Mouse (Mus musculus) cerebellum, postnatal 36 days (tissue): ENCODE data around the gene Mdga1.

Experiments
- DNase-seq, 2 experiments: peaks; one replicate each; pipeline ENCODE4 v3.0.0; 2021 to 2022; ENCODE audit warnings: mixed read lengths in 2 of 2

Gene Mdga1

DNA sequence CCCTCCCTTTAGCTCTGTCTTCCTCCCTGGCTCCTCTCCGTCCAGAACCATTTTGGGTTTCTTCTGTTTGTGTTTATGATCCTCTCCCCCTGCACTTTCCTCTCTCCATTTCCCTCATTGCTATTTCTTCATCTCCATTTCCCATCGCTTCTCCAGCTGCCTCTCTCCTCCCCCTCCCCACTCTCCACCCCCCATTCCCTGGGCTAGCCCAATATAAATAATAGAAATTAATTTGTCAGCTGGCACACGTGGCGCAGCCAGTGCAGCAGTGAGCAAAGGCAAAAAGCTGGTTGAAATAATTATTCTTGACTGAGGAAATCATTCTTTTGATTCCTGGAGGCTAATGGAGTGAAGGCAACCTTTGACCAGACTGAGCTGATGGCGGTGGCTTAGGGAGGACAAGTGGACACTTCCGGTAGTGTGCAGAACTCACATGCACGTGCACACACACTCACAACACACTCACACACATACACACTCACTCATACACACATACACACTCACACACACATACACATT lies at the start of gene Mdga1:
Gene Mdga1, minus strand, starts transcription at position 51 of the 519 bp plus-strand sequence.
- DNase-seq = no peak

DNA sequence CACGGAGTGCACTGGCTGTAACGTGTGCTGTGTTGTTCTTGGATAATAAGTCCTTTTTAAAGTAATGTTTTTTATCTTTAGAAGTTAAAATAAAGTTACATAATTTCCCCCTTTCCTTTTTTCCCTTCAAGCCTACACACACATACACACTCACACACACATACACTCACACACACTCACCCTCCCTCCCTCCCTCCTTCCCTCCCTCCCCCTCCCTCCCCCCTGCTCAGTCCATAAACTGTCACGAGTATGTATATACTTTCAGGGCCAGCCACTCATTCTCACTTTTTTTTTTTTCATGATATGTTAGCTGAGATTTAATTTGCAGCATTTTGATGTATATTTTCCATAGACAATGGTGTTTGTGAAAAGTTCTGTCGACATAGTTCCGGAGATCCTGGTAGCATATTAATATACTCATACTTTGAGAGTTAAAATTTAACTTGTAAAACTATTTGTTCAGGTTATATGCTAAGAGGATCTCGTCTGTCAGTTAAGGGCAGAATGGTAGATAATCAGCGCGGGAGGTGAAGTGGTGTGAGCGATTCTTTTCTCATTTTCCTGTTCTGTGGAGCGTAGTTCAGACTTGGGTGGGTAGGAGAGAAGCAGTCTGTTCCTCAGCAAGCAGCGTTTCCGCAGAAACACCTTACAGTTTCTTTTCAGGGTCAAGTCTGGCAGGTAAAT lies 49.2 kb upstream of the Mdga1 start:
- no peak for DNase-seq

DNA sequence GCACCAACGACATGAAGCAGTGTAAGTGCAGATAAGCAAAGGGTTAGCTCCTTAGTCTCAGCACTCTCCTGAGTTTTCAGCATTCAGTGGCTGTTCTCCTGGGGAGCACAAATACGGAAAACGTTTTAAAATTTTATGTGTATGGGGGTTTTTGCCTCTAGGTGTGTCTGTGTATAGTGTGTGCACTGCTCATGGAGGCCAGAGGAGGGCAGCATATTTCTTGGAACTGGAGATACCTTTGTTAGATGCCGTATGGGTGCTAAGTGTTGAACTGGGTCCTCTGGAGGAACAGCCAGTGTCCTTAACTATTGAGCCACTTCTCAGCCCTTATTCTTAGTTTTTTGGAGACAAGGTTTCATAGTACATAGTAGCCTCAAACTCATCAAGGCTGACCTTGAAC lies 44.8 kb upstream of the Mdga1 start:
- no peak for DNase-seq

DNA sequence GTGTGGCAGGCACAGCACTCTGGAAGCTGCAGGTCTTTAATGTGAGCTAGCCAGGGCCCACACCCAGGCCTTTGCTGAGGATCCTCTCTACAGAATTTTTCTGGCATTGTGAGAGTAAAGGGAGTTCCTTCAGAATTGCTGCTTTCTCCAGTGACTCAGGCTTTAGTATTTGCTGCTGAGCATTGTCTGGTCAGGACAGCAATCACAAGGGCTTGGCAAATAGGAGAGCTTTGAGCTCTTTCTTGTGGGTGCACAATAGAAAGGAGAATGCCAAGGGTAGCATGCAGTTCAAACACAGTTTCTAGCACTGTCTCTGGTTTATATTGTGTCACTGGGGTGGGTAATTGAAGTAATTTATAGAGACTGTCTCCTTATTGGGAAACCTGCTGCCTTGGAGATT lies 38.5 kb upstream of the Mdga1 start:
- no peak for DNase-seq

DNA sequence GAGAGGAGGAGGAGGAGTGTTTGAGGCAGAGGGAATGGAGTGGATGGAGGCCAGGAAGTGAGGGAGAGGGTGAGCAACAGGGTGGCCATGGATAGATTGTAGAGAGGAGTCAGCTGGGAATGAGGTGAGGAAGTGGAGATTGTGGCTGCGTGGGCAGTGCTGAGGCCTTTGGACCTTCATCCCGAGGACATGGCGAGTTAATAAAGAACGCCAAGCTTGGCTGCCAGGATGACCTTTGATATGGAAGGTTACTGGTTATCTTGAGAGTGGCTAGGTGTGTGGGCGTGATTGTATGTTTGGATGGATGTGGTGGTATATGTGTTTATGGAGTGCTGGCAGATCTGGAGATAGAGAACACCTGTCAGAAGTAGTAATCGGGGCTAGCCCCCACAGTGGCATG lies 38.0 kb upstream of the Mdga1 start:
- no peak for DNase-seq

DNA sequence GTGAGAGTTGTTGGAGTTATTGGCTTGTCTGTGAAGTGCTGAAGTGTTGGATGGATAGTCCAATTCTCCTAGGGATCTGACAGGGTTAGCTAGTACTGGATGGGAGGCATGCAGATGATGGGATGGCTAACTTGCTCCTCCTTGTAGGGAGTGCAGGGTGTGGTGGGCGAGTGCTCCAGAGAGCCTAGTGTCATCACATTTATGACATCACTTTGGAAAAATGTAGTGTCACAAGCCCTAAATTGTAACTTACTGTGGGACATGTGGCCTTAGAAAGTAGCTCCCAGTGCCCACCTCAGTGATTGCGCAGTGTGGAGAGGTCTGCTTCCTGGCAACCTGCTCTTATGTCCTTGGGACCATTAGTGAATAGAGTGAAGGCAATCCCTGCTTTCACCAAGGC lies 37.0 kb upstream of the Mdga1 start:
- no peak for DNase-seq

DNA sequence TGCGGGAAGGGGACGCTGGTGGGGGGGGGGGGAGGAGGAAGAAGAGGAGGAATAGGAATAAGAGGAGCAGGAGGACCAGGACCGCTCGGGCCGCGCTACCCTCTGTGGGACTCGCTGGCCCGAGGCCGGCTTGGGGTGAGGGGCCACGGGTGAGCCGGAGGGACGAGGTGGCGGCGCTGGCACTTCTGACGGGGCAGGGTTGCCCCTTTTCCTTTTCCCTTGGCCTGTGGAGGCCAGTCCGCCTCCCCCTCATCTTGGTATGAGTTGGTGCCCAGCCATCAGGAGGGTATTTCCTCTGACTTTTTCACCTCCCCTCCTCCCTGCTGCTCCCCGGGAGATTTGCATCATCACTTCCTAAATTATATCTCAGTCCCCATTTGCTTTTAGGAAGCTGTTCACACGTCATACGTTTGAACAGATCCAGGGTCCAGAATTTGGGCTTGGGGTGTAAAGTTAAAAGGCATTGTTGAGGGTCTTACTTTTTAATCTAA lies 35.6 kb upstream of the Mdga1 start:
- DNase-seq = peak; percentile 28 to 34

DNA sequence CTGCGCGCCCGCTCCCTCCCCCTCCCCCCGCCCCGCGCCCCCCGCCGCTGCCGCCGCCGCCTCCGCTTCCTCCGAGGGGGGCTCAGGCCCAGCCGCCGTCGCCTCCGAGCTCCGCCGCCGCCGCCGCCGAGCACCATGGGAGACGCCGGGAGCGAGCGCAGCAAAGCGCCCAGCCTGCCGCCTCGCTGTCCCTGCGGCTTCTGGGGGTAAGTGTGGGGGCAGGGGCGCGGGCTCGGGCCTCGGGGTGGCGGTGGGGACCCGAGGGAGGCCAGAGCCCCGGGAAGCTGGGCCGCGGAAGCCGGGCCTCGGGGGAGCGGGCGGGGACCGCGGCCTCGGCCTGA lies 35.2 kb upstream of the Mdga1 start:
- DNase-seq = no peak

DNA sequence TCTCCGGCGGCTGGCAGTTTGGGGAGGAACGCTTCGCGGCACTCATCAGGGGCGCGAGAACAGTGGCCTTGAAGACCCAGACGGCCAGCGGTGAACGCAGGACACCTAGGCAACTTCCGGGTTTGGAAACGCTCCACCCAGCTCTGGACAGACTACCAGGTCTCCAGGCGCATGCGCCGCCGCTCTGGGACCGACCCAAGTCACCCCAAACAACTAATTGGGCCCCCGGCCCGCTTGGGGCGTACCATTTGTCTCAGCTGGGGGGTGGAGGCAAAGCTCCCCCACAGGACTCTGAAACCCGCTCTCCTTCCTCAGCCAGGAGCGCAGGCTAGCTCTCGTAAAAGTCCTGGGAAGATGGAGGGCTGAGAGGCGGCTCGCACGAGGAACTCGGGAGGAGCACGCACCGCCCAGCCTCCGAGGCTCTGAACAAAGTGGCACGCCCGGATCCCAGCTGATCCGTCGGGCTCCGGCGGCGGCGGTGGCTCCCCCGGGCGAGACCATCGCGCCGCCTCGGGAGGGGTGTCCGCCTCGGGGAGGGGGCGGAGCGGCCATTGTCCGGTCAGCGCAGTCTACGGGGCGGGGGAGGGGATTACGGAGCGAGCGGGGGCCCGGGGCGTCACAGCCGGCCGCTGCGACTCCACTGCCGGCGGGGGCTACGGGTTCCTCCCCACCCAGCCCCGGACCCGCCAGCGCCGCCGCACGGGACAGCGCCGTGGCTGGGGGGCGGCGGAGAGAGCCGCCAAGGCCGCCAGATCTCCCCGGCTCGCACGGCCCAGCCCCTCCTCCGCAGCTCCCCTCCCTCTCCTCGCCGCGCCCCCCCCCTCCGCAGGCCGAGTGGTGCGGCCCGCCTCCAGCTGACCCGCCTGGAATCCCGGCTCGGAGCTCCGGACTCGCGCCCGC lies 34.6 kb upstream of the Mdga1 start, which contains the start of gene Zfand3:
Gene Zfand3, plus strand, starts transcription at position 531 of the 900 bp plus-strand sequence.
- DNase-seq = peak; percentile 95 to 96

DNA sequence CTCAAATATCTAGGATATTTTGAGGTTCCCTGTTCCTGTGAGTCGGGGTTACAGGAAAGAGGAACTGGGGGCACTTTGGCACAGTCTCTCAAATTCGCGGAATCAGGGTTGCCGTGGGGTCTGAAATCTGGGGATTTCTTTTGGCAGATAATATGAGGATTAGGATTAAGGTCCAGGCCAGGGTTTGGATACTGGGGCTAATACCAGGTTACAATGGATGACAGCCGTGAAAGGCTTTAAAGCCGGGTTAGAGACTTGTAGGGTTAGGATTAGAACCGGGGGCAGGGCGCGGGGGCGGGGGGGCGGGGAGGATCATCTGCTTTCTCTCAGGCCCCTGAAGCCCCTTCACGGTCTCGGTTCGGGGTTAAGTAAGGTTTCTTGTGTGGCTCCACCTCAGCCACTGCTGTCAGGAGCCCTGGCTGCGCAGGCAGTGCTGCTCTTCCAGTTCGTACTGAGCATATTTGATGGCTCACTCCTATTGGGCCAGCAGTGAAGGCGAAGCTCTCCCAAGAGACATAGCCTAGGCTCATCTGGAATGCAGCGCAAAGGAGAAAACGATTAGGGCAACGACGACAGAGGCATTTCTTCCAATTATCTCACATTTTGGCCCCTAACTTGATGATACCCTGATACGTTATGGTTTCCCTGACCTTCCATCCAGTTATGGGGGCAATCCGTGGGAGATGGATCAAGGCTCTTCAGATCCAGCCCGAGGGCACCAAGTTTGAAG lies 28.8 kb upstream of the Mdga1 start:
- no peak for DNase-seq

DNA sequence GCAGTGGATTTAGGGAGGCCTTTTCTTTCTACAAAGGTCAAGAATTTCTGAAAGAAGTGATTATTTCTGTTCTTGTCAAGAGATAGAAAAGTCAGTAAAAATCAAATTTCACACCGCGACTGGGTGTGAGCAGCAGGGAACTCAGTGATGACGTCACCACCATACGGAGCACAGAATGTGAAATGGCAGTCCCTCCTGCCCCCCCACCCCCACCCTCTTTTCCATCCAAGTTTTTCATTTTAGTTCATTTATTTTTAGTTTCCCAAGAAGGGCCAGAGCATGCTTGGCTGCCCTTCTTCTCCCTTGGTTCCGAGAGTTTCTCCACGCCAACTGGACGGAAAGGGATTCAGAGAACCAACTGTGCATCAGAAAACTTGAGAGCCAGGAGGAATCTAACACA lies 27.8 kb upstream of the Mdga1 start:
- DNase-seq = peak in 1 of 2 experiments; percentile 37

DNA sequence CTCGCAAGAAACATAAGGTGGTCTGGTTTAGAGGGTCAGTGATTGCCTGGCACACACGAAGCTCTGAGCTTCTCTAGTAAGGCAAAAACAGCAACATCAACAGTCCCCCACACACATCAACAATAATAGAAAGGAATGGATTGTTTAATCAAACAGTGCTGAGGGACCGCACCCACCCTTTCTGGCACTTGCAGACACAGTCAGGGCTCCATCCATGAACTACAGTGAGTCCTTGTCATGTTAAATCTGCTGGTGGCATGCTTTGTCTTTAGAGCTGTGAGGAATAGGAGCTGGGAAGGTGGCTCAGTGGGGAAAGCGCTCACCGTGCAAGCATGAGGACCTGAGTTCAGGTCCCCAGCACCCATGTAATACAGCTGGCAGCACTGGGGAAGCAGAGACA lies 26.1 kb upstream of the Mdga1 start:
- DNase-seq = no peak

DNA sequence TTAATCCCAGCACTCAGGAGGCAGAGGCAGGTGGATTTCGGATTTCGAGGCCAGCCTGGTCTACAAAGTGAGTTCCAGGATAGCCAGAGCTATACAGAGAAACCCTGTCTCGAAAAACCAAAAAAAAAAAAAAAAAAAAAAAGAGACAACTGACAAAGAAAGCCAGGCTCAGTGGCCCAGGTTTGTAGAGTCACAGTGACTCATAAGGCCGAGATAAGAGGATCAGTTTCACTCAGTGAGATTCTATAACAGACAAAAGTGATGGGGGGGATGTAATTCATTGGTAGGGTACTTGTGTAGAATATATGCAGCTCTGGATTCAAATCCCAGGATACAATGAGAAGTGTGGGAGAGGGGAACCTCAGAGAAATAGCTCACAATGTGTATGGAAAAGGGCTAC lies 24.6 kb upstream of the Mdga1 start:
- DNase-seq = no peak

DNA sequence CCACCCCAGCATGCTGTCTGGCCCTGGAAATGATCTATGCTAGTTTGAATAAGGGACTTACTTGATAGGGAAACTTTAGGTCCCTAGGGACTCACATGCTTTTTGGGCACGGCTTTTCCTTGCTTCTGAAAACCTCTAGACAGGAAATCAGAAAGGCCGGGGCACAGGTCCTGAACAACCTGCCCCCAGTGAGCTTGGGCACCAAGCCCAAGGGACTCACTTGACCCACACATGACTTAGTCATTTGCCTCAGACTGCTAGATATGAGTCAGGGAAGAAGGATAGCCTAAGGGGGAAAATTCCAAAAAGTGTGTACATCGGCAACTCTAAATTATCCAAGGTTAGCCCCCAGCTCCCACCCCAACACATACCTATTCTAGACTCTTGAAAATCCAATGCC lies 24.1 kb upstream of the Mdga1 start:
- DNase-seq = no peak

DNA sequence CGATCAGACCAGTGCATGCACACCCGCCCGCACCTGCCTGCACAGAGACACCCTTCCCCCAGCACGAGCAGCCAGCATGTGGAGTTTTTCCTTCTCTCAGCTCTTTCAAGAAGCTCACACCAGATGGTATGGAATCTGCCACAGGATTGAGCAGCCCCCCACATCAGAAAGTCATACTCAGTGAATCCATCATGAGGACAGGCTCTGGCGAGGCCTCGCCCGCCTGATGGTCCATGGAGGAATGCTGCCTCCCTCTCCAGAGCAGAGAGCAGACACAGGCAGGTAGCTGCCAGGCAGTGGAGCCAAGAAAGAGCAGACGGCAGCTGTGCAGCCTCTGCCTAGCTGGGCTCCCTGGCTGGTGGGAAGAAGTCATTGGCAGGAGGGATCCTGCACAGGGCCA lies 23.6 kb upstream of the Mdga1 start:
- DNase-seq = no peak

DNA sequence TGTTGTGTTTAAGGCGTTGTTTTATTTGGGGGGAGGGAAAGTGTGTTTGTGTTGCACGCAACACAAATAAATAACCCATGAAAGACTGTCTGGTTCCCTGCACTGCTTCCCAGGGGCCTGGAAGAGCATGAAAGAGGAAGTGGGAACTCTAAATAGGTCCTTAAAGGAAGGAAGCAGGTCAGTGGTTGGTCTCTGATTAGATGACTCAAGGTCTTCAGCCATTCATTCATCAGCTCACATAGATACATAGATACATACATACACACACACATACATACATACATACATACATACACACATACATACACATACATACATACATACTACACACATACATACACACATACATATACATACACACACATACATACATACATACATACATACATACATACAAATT lies 21.0 kb upstream of the Mdga1 start:
- DNase-seq = no peak

DNA sequence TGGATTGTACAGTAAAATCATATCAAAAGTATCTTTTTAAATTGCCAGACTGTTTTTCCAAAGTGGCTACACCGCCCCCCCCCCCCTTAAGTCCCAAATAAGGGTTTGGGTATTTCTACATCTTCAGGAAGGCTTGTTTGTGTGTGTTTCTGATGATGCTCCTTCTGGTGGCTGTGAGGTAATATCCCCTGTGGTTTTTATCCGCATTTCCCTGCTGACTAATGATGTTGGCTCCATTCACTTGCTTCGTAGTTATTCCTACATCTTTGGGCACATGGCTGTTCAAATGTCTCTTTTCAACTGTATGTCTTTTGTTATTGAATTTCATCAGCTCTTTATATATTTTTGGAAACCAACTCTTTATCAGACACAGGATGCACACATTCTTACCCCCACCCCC lies 20.2 kb upstream of the Mdga1 start:
- no peak for DNase-seq

DNA sequence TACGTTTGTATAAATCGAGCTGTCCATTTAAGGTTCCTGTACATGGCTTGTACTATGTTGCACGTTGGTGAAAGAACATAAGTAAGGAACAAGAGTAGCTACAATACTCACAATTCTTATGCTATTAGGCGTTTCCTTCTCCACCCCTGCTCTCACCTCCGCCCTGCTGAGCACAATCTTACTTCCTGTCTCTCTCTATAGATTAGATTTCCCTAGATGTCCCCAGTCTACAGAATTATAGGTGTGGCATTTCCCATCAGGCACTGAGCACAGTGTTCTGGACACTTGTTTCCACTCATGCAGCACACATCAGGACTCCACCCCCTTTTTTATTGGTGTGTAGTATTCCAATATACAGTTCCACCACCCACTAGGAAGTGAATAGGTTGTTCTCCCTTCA lies 19.8 kb upstream of the Mdga1 start:
- DNase-seq = no peak

DNA sequence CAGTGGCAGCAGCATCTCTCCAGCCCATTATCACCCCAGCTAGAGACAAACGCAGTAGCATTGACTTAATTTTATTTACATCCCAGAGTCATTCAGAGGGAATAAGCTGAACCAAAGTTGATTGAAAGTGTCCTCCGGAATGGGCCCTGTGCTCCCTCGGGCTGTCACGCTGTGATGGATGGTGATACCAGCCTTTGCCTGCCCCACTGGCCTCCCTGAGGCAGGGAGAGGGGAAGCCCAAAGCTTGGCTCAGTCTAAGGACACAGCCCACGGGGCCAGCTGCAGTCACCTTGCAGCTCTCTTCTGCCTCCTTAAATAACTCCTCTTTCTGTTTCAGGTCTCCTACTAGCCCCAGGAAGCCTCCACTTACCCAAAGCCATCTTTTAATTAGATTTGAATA lies 18.3 kb upstream of the Mdga1 start:
- no peak for DNase-seq

DNA sequence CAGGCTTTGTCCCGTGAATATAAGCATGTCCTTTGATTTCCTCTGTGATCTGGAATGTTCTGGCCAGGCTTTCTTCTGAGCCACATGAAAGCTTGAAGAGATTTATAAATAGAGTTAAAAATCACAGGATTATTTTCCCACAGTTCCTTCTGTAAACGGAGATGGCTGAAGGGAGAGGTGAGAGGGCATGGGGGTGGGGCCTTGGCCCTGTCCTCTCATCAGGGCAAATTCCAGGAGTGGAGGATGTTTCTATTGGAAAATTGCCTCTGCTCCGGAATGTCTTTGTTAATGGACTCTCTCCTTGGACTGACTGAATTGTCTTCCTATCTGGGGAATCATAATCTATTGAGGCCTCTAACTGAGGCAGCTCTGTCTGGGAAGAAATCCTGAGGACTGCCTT lies 15.6 kb upstream of the Mdga1 start:
- DNase-seq = no peak

DNA sequence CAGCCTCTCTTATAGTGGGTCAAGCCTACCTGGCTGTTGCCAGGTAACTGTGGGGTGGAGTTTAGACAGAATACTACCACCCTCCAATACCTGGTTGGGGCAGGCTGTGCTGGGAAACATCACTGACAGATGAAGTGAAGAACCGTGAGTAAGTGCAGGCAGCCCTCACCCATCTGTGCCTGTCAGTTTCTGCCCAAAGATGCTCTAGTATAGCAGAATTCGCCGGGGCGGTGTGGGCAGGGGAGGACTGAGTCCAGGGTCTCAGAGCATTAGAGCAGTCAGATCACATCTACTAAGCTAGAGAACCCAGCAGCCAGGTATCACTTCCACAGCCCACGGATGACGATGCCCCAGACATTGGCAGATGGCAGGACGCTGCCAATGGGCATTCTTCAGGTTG lies 15.0 kb upstream of the Mdga1 start:
- DNase-seq = no peak

DNA sequence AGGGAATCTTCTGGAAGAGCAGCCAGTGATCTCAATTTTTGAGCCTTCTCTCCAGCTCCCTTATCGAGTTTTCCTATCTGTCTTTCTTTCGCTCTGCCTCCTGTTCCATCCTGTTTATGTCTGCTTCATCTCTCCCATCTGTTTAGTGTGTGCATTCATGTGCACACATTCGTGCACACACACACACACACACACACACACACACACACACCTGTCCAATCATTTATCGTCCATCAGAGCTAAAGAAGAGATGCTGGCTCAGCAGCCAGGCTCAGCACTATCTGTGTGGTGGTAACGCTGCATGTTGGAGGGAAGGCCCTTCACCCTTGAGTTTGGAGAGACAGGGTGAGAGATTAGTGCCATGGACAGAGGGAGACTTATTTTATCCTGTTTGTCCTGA lies 13.3 kb upstream of the Mdga1 start:
- no peak for DNase-seq

DNA sequence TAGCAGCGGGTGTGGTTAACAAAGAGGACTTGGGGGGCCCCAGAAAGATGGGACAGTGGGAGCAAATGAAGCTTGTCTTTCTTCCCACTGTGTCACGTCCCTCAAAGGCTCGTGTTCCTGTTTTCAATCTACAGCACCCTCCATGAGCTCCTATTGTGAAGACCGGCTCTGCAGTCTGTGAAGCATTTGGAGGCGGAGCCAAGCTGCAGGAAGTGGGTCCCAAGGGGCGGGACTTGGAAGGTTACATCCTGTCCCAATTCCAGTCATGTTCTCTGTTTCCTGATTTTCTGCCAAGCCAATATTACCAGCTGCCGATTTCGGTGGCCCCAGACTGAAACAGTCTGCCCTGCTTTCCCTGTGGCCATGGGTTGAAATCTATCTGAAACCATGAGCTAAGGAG lies 11.7 kb upstream of the Mdga1 start:
- DNase-seq = no peak
